Mouse (Mus musculus) ovary, postnatal 36 days (tissue): ENCODE data around the gene Trim29.

Experiments used
- DNase-seq: peaks from one replicate; pipeline ENCODE4 v3.0.0; 2022; ENCODE audit warnings: low spot score, mixed read lengths

Trim29 gene

GRCm38 (mm10) chr9:43313805-43314204 is 3.2 kb downstream of the Trim29 start:
- DNase-seq = no peak

GRCm38 (mm10) chr9:43315320-43315950 is 4.8 kb downstream of the Trim29 start:
- DNase-seq = no peak

- no peak for DNase-seq
Measured at GRCm38 (mm10) chr9:43316466-43316865, 5.8 kb downstream of the Trim29 start.

GRCm38 (mm10) chr9:43318661-43319060 is 8.0 kb downstream of the Trim29 start:
- no peak for DNase-seq

- DNase-seq = no peak
Measured at GRCm38 (mm10) chr9:43321951-43322350, 11.3 kb downstream of the Trim29 start.

GRCm38 (mm10) chr9:43322666-43323065 is 12.0 kb downstream of the Trim29 start:
- no peak for DNase-seq

- no peak for DNase-seq
Measured at GRCm38 (mm10) chr9:43325486-43325885, 14.8 kb downstream of the Trim29 start.

- no peak for DNase-seq
Measured at GRCm38 (mm10) chr9:43326015-43326631, 15.5 kb downstream of the Trim29 start.

- no peak for DNase-seq
Measured at GRCm38 (mm10) chr9:43327182-43328129, 16.8 kb downstream of the Trim29 start.

GRCm38 (mm10) chr9:43330426-43330825 is 19.8 kb downstream of the Trim29 start:
- DNase-seq = no peak

GRCm38 (mm10) chr9:43331476-43332471 is 21.1 kb downstream of the Trim29 start:
- peak; percentile 39 for DNase-seq

GRCm38 (mm10) chr9:43334476-43334875 is 23.8 kb downstream of the Trim29 start:
- DNase-seq = no peak

- DNase-seq = no peak
Measured at GRCm38 (mm10) chr9:43337636-43338035, 27.0 kb downstream of the Trim29 start.

- DNase-seq = no peak
Measured at GRCm38 (mm10) chr9:43338067-43338466, 27.4 kb downstream of the Trim29 start.

GRCm38 (mm10) chr9:43339614-43340020 is 29.0 kb downstream of the Trim29 start:
- peak; percentile 64 for DNase-seq

GRCm38 (mm10) chr9:43350089-43350488 is 39.4 kb downstream of the Trim29 start:
- DNase-seq = no peak

GRCm38 (mm10) chr9:43351015-43351414 is 40.4 kb downstream of the Trim29 start:
- no peak for DNase-seq

GRCm38 (mm10) chr9:43357011-43357410 is 46.4 kb downstream of the Trim29 start:
- no peak for DNase-seq

- DNase-seq = no peak
Measured at GRCm38 (mm10) chr9:43358591-43359323, 48.1 kb downstream of the Trim29 start.

- DNase-seq = no peak
Measured at GRCm38 (mm10) chr9:43368781-43369180, 58.1 kb downstream of the Trim29 start.

GRCm38 (mm10) chr9:43383871-43384270 is 73.2 kb downstream of the Trim29 start:
- DNase-seq = no peak
